Mouse (Mus musculus) cerebellum, adult 2 months (tissue): ENCODE results near the gene S1pr5.

Experiments
- CTCF ChIP-seq: fragments of 200-500 bp; IDR thresholded peaks from 2 replicates; pipeline ENCODE4 v1.5.1; 2011; ENCODE audit warnings: low read depth, mild to moderate bottlenecking, control low read depth, low read length, moderate library complexity, borderline replicate concordance; ENCODE audit not compliant: insufficient read depth
- POLR2A ChIP-seq: fragments of 200-500 bp; IDR thresholded peaks from 2 replicates; pipeline ENCODE4 v1.6.1; 2011; ENCODE audit warnings: low read length, control low read depth, borderline replicate concordance; ENCODE audit not compliant: insufficient read depth

DNA sequence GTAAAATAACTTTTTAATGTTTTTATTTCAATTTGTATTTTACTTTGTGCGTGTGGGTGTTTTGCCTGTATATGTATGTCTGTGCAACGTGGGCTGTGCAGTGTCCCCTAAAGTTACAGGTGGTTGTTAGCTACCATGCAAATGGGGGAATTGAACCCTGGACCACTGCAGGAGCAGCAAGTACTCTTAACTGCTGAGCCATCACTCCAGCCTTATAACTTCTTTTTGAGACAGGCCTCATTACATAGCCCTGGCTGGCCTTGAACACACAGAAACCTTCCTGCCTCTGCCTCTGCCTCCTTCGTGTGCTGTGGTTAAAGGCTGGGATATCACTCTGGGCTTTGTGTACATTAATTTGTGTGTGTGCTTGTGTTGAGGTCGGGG lies 8.8 kb downstream of the S1pr5 start:
- no peak for TF ChIP-seq CTCF
- no peak for TF ChIP-seq POLR2A
